Mouse (Mus musculus) limb, embryonic 14.5 days (tissue): Measurements from ENCODE around the gene Blcap. TPM values are rescaled to one million over a fixed set of nuclear protein-coding genes. Genes with fewer than 3 reads are reported as not detected.
A peak's percentile ranks its signal among the peaks of the same experiment; 100 is the strongest.
"Not testable (repeated sequence)": the region's sequence is repeated elsewhere in the genome, so short reads cannot be mapped to it uniquely, and the experiment has no call there.

Source experiments
- ATAC-seq: fragments of 200-750 bp; cut with Nextera tagmentation; 2 replicates; pipeline ENCODE4 v1.8.0; 2017; ENCODE audit warnings: low read depth, moderate number of reproducible peaks, moderate TSS enrichment; ENCODE audit not compliant: low FRiP score
- DNase-seq: peaks from one replicate; pipeline ENCODE4 v3.0.0-alpha.2; 2015; ENCODE audit warnings: low spot score
- H3K27ac ChIP-seq: fragments of 300-500 bp; sonication (generic); replicated peaks from 2 replicates; pipeline ENCODE4 v1.5.1; 2014; ENCODE audit warnings: low read depth, mild to moderate bottlenecking, low read length, moderate library complexity, mixed read lengths
- H3K27me3 ChIP-seq: fragments of 300-500 bp; sonication (generic); 2 replicates; pipeline ENCODE4 v1.6.1; 2014; ENCODE audit warnings: low read length, mixed read lengths; ENCODE audit not compliant: control insufficient read depth, insufficient read depth
- H3K36me3 ChIP-seq: fragments of 300-500 bp; sonication (generic); 2 replicates; pipeline ENCODE4 v1.6.1; 2014; ENCODE audit warnings: mild to moderate bottlenecking, low read length, moderate library complexity, mixed read lengths; ENCODE audit not compliant: control insufficient read depth, insufficient read depth
- H3K4me1 ChIP-seq: fragments of 300-500 bp; sonication (generic); 2 replicates; pipeline ENCODE4 v1.6.1; 2014; ENCODE audit warnings: antibody characterized with exemption, low read length, mixed read lengths; ENCODE audit not compliant: control insufficient read depth, insufficient read depth
- H3K4me2 ChIP-seq: fragments of 300-500 bp; sonication (generic); replicated peaks from 2 replicates; pipeline ENCODE4 v1.6.1; 2014; ENCODE audit warnings: low read depth, mild to moderate bottlenecking, low read length, moderate library complexity; ENCODE audit not compliant: severe bottlenecking
- H3K4me3 ChIP-seq: fragments of 300-500 bp; sonication (generic); replicated peaks from 2 replicates; pipeline ENCODE4 v1.5.1; 2014; ENCODE audit warnings: low read length
- H3K9ac ChIP-seq: fragments of 300-500 bp; sonication (generic); 2 replicates; pipeline ENCODE4 v1.6.1; 2014; ENCODE audit warnings: mild to moderate bottlenecking, low read depth, low read length, moderate library complexity; ENCODE audit not compliant: severe bottlenecking
- H3K9me3 ChIP-seq: fragments of 300-500 bp; sonication (generic); 2 replicates; pipeline ENCODE4 v1.6.1; 2016; ENCODE audit warnings: low read length; ENCODE audit not compliant: control insufficient read depth
- POLR2A ChIP-seq: fragments of 200-500 bp; IDR thresholded peaks from 2 replicates; pipeline ENCODE4 v1.8.0; 2012; ENCODE audit warnings: inconsistent platforms, mild to moderate bottlenecking, moderate library complexity, borderline replicate concordance; ENCODE audit not compliant: insufficient read depth, insufficient read length; ENCODE audit errors: extremely low read depth
- WGBS: fragments of 180-500 bp; shearing (Covaris S2); extraction: QIAGEN DNeasy Blood & Tissue Kit; methylation state at CpG from one replicate; pipeline ENCODE4 v1.1.7; 2014; 5-methylcytosine and 5-hydroxymethylcytosine counted together
- polyA plus RNA-seq, 2 experiments: library from polyadenylated mRNA; depleted of rRNA in 1 of 2; stranded (reverse) in 1 of 2; unstranded in 1 of 2; fragments of >200 nt; fragmentation: Nextera tagmentation in 1 of 2; extraction: Ambion mirVana in 1 of 2; gene quantifications; 2 replicates each; pipeline versions ENCODE4 v1.2.1 to v1.2.3; 2012 to 2014

The Blcap gene
- polyA plus RNA-seq, 2 experiments = 60.3 to 65.4 TPM

DNA sequence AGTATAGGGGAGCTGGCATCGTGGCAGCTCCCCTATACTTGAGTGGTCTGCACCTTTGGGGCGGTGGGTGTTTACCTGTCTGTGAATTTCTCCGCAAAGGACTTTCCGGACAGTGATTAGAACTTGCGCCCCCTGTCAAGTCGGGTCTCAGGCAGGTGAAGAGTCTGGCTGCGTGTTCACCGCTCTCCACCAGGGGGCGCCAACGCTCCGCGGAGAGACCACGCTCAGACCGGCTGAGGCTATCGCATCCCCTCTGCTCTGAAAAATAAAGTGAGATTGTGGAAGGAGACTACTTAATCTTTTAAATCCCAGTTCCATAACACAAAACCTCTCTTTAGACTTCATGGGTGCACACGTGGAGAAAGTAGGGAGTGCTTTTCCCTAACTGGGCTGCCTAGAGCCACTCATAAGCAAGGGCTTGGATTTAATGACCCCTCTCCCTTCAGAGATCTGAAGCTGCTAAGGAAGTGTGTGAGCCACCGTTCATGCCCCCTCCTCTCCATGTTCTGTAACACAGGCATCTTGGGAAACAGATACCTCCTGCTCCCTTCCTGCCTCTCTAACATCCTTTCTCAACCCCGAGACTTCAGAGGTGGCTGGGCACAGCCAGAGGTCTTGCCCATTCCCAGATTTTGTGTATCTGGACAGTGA, 34.1 kb upstream of the Blcap start:
- Histone ChIP-seq H3K9me3 (no peaks in the 10 kb centered on the region), H3K4me2 (no peak overlapping the region), H3K9ac (no peak overlapping the region), H3K4me1 (peaks cover 3% of the 10 kb centered on the region; the same call in 1 of the 2 replicates), H3K4me3 (no peak overlapping the region), H3K27ac (no peak overlapping the region), H3K36me3 (no peaks in the 10 kb centered on the region), H3K27me3 (no peaks in the 10 kb centered on the region)
- ATAC-seq = peak; percentile 36; the same call in 1 of the 2 replicates
- TF ChIP-seq POLR2A = no peak
- DNase-seq = peak; percentile 57
- 3% methylated on average over 18 of the region's 18 CpGs for WGBS

DNA sequence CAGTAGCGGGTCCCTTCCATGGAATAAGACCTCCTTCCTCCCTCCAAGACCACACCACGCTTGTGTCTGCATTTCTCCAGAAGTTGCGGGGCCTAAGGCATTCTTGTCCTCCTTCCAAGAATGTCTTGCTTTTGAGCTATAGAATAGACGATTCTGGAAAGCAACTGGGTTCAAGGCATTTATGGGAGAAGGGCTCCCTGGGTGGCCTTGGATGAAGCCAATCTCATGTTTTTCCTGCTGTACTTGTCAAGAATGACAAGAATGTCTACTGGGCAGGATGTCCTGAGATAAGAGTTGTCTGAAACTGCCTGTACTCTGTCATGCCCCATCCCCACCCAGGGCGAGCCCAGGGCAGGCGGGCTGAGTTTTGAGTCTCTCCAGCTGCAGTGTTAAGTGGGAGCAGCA, 30.4 kb upstream of the Blcap start:
- no peak overlapping the region for H3K4me2 ChIP-seq
- H3K4me1 ChIP-seq = no peaks in the 10 kb centered on the region
- H3K4me3 ChIP-seq = no peak overlapping the region
- no peak for TF ChIP-seq POLR2A
- H3K9me3 ChIP-seq = no peaks in the 10 kb centered on the region
- H3K27me3 ChIP-seq = no peaks in the 10 kb centered on the region
- H3K27ac ChIP-seq = no peak overlapping the region
- DNase-seq (peak; percentile 51), ATAC-seq (no peak; the same call in 1 of the 2 replicates)
- no peak overlapping the region for H3K9ac ChIP-seq
- 52% methylated on average over 6 of the region's 6 CpGs for WGBS
- H3K36me3 ChIP-seq = no peaks in the 10 kb centered on the region

DNA sequence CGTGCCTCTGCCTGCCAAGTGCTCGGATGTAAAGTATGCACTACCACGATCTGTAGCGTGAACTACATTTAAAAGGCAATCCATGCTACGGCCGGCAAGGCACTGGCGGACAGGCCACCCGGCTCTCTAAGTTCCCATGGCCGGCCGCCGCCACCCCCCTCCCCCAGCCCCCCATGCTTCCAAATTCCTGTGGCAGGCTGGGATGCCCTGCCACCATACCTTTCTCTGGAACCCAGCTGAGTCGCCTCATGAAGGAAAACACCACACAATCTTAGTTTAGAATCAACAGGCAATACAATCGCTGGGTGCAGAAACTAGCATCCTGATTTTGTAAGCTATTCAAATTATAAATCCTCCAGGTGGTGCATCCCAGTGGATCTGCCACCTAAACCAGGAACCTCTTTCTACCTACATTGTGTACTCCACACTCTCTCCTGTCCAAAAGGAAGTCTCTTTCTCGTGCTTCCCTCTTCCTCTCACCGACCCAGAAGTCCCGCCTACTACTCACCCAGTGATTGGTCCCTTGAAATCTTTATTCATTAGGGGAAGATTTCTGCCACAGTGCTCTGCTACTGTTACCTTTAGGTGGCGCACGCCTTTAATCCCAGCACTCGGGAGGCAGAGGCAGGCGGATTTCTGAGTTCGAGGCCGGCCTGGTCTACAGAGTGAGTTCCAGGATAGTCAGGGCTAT, 25.9 kb upstream of the Blcap start:
- H3K9me3 ChIP-seq = no peaks in the 10 kb centered on the region
- no peak for ATAC-seq
- no peak for TF ChIP-seq POLR2A
- no peak for DNase-seq
- no peak overlapping the region for H3K4me3 ChIP-seq
- H3K27me3 ChIP-seq = no peaks in the 10 kb centered on the region
- H3K9ac ChIP-seq = no peak overlapping the region
- no peaks in the 10 kb centered on the region for H3K4me1 ChIP-seq
- 0 out of 2 replicates have a peak overlapping the region, but pooled peaks have one; percentile 3 for H3K4me2 ChIP-seq
- WGBS = 62% methylated on average over 22 of the region's 22 CpGs
- H3K36me3 ChIP-seq = no peaks in the 10 kb centered on the region
- no peak overlapping the region for H3K27ac ChIP-seq

DNA sequence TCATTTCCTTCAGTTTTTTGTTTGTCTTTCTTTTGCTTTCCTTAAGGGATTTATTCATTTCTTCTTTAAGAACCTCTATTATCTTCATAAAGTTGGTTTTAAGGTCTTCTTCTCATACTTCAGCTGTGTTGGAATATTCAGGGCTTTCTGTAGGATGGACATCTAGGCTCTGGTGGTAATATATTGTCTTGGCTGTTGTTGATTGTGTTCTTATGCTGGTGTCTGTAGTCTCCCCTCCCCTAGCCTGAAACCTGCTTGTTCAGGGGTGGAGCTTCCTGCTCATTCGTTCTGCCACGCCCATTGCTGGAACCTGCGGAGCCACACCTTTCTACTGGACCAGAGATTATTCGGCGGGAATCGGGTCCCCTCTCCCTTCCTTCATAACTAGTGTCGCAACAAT, 14.3 kb upstream of the Blcap start:
- not testable (repeated sequence) for ATAC-seq, H3K4me3 ChIP-seq, H3K4me1 ChIP-seq, H3K27me3 ChIP-seq, DNase-seq, H3K27ac ChIP-seq, H3K9me3 ChIP-seq, H3K9ac ChIP-seq, H3K4me2 ChIP-seq, H3K36me3 ChIP-seq
- WGBS = 22% methylated on average over 7 of the region's 7 CpGs

DNA sequence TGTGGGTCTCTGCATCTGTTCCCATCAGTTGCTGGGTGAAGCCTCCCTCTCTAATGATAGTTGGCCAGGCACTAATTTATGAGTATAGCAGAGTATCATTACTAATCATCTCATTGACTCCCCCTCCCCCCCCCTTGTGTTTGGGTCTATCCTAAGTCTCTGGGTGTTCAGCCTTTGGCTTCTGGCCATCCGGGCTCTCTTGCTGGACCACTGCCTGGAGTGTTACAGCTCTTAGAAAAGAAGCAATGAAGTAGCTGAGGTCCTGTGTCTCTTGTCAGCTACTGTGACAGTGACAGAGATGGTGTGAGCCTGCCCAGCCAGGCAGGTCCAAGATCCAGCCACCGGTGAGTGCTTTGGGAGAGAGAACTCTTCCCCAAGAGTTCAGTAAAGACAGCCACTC, 1.7 kb upstream of the Blcap start:
- no peaks in the 10 kb centered on the region for H3K9me3 ChIP-seq
- no peak for TF ChIP-seq POLR2A
- H3K27me3 ChIP-seq = no peaks in the 10 kb centered on the region
- no peak overlapping the region for H3K27ac ChIP-seq
- ATAC-seq = no peak
- no peaks in the 10 kb centered on the region for H3K4me1 ChIP-seq
- 73% methylated on average over 2 of the region's 2 CpGs for WGBS
- H3K36me3 ChIP-seq = no peaks in the 10 kb centered on the region
- no peak overlapping the region for H3K9ac ChIP-seq
- DNase-seq = no peak
- no peak overlapping the region for H3K4me3 ChIP-seq
- H3K4me2 ChIP-seq = no peak overlapping the region
